Mouse (Mus musculus): ENCODE results near the gene Col4a4.

- no peak for TF ChIP-seq CTCF (IDR thresholded peaks at IDR 0.05; ENCODE audit: low read depth, low read length)
- no peak for TF ChIP-seq GATA1 (IDR thresholded peaks at IDR 0.05; ENCODE audit: borderline replicate concordance, low read length)
- TF ChIP-seq TAL1 (conservative IDR thresholded peaks at IDR 0.05; ENCODE audit: low read depth, low read length): no peak
- no peak for TF ChIP-seq POLR2AphosphoS5 (IDR thresholded peaks at IDR 0.05; ENCODE audit: insufficient replicate concordance, low read depth, low read length)
Measured at GRCm38 (mm10) chr1:82476746-82477145, 109.9 kb downstream of the Col4a4 start.

All from G1E (cell line).